Mouse (Mus musculus): ENCODE data around the gene Smox. TPM values are rescaled to one million over a fixed set of nuclear protein-coding genes. Genes with fewer than 3 reads are reported as not detected.

The Smox gene
- polyA plus RNA-seq, 1 experiment = 28.7 TPM

GRCm38 (mm10) chr2:131509671-131510313 is 18.5 kb downstream of the Smox start:
- H3K36me3 ChIP-seq (ENCODE audit: control insufficient read depth, insufficient read depth, low read length) = no peaks in the 10 kb centered on the region
- H3K27ac ChIP-seq (ENCODE audit: insufficient read depth, low read depth, low read length) = no peak overlapping the region
- no peaks in the 10 kb centered on the region for H3K27me3 ChIP-seq (ENCODE audit: control insufficient read depth, insufficient read depth, low read length)
- WGBS = 11% methylated on average over 17 of the region's 17 CpGs
- TF ChIP-seq CTCF (IDR thresholded peaks at IDR 0.05; ENCODE audit: extremely low read depth, insufficient read length, insufficient replicate concordance, low read depth, low read length) (peak; percentile 78; the same call in 1 of the 2 replicates), POLR2A (IDR thresholded peaks at IDR 0.05; ENCODE audit: low read depth, low read length) (no peak)
- peaks cover 5% of the 10 kb centered on the region; the same call in 1 of the 2 replicates for H3K4me1 ChIP-seq (ENCODE audit: control insufficient read depth, insufficient read depth, insufficient read length, low read length)
- H3K4me3 ChIP-seq (ENCODE audit: low read depth, low read length) = peak overlapping the region; percentile 36

- 73% methylated on average over 5 of the region's 5 CpGs for WGBS
- no peak overlapping the region for H3K27ac ChIP-seq (ENCODE audit: insufficient read depth, low read depth, low read length)
- H3K4me1 ChIP-seq (ENCODE audit: control insufficient read depth, insufficient read depth, insufficient read length, low read length) = peaks cover 5% of the 10 kb centered on the region; the same call in 1 of the 2 replicates
- no peaks in the 10 kb centered on the region for H3K27me3 ChIP-seq (ENCODE audit: control insufficient read depth, insufficient read depth, low read length)
- H3K36me3 ChIP-seq (ENCODE audit: control insufficient read depth, insufficient read depth, low read length) = no peaks in the 10 kb centered on the region
- TF ChIP-seq CTCF (IDR thresholded peaks at IDR 0.05; ENCODE audit: extremely low read depth, insufficient read length, insufficient replicate concordance, low read depth, low read length) (no peak), POLR2A (IDR thresholded peaks at IDR 0.05; ENCODE audit: low read depth, low read length) (no peak)
- H3K4me3 ChIP-seq (ENCODE audit: low read depth, low read length) = no peak overlapping the region
Measured at GRCm38 (mm10) chr2:131510531-131510930, 19.2 kb downstream of the Smox start.

- 13% methylated on average over 2 of the region's 2 CpGs for WGBS
Measured at GRCm38 (mm10) chr2:131513477-131513876, 22.2 kb downstream of the Smox start.

GRCm38 (mm10) chr2:131514055-131514621 is 22.8 kb downstream of the Smox start:
- Histone ChIP-seq H3K27me3 (ENCODE audit: control insufficient read depth, insufficient read depth, low read length) (no peaks in the 10 kb centered on the region), H3K36me3 (ENCODE audit: control insufficient read depth, insufficient read depth, low read length) (no peaks in the 10 kb centered on the region), H3K27ac (ENCODE audit: insufficient read depth, low read depth, low read length) (peak overlapping the region; percentile 33; the same call in 1 of the 2 replicates), H3K4me3 (ENCODE audit: low read depth, low read length) (no peak overlapping the region), H3K4me1 (ENCODE audit: control insufficient read depth, insufficient read depth, insufficient read length, low read length) (peaks cover 5% of the 10 kb centered on the region; the same call in 1 of the 2 replicates)
- no peak for TF ChIP-seq CTCF (IDR thresholded peaks at IDR 0.05; ENCODE audit: extremely low read depth, insufficient read length, insufficient replicate concordance, low read depth, low read length)
- TF ChIP-seq POLR2A (IDR thresholded peaks at IDR 0.05; ENCODE audit: low read depth, low read length) = no peak
- WGBS = 89% methylated on average over 4 of the region's 4 CpGs

More at GRCm38 (mm10) chr2:131513477-131513876, 22.2 kb downstream of the Smox start:
- no peaks in the 10 kb centered on the region for H3K27me3 ChIP-seq (ENCODE audit: control insufficient read depth, insufficient read depth, low read length)
- no peak overlapping the region for H3K27ac ChIP-seq (ENCODE audit: insufficient read depth, low read depth, low read length)
- H3K4me1 ChIP-seq (ENCODE audit: control insufficient read depth, insufficient read depth, insufficient read length, low read length) = peaks cover 5% of the 10 kb centered on the region; the same call in 1 of the 2 replicates
- TF ChIP-seq CTCF (IDR thresholded peaks at IDR 0.05; ENCODE audit: extremely low read depth, insufficient read length, insufficient replicate concordance, low read depth, low read length) (no peak), POLR2A (IDR thresholded peaks at IDR 0.05; ENCODE audit: low read depth, low read length) (no peak)
- no peaks in the 10 kb centered on the region for H3K36me3 ChIP-seq (ENCODE audit: control insufficient read depth, insufficient read depth, low read length)
- no peak overlapping the region for H3K4me3 ChIP-seq (ENCODE audit: low read depth, low read length)

- Histone ChIP-seq H3K27me3 (ENCODE audit: control insufficient read depth, insufficient read depth, low read length) (no peaks in the 10 kb centered on the region), H3K27ac (ENCODE audit: insufficient read depth, low read depth, low read length) (no peak overlapping the region), H3K36me3 (ENCODE audit: control insufficient read depth, insufficient read depth, low read length) (no peaks in the 10 kb centered on the region), H3K4me3 (ENCODE audit: low read depth, low read length) (no peak overlapping the region), H3K4me1 (ENCODE audit: control insufficient read depth, insufficient read depth, insufficient read length, low read length) (no peaks in the 10 kb centered on the region)
- TF ChIP-seq CTCF (IDR thresholded peaks at IDR 0.05; ENCODE audit: extremely low read depth, insufficient read length, insufficient replicate concordance, low read depth, low read length) (no peak), POLR2A (IDR thresholded peaks at IDR 0.05; ENCODE audit: low read depth, low read length) (no peak)
- 94% methylated on average over 4 of the region's 4 CpGs for WGBS
Measured at GRCm38 (mm10) chr2:131517550-131517949, 26.3 kb downstream of the Smox start.

- Histone ChIP-seq H3K36me3 (ENCODE audit: control insufficient read depth, insufficient read depth, low read length) (no peaks in the 10 kb centered on the region), H3K4me1 (ENCODE audit: control insufficient read depth, insufficient read depth, insufficient read length, low read length) (no peaks in the 10 kb centered on the region), H3K4me3 (ENCODE audit: low read depth, low read length) (no peak overlapping the region), H3K27ac (ENCODE audit: insufficient read depth, low read depth, low read length) (no peak overlapping the region), H3K27me3 (ENCODE audit: control insufficient read depth, insufficient read depth, low read length) (no peaks in the 10 kb centered on the region)
- 48% methylated on average over 3 of the region's 3 CpGs for WGBS
- TF ChIP-seq POLR2A (IDR thresholded peaks at IDR 0.05; ENCODE audit: low read depth, low read length) (no peak), CTCF (IDR thresholded peaks at IDR 0.05; ENCODE audit: extremely low read depth, insufficient read length, insufficient replicate concordance, low read depth, low read length) (no peak)
Measured at GRCm38 (mm10) chr2:131518790-131519189, 27.5 kb downstream of the Smox start.

GRCm38 (mm10) chr2:131520743-131521142 is 29.4 kb downstream of the Smox start:
- Histone ChIP-seq H3K27me3 (ENCODE audit: control insufficient read depth, insufficient read depth, low read length) (no peaks in the 10 kb centered on the region), H3K27ac (ENCODE audit: insufficient read depth, low read depth, low read length) (no peak overlapping the region), H3K4me1 (ENCODE audit: control insufficient read depth, insufficient read depth, insufficient read length, low read length) (no peaks in the 10 kb centered on the region), H3K36me3 (ENCODE audit: control insufficient read depth, insufficient read depth, low read length) (no peaks in the 10 kb centered on the region), H3K4me3 (ENCODE audit: low read depth, low read length) (no peak overlapping the region)
- 95% methylated on average over 19 of the region's 19 CpGs for WGBS
- TF ChIP-seq POLR2A (IDR thresholded peaks at IDR 0.05; ENCODE audit: low read depth, low read length) (no peak), CTCF (IDR thresholded peaks at IDR 0.05; ENCODE audit: extremely low read depth, insufficient read length, insufficient replicate concordance, low read depth, low read length) (no peak)

Measured in small intestine, adult 2 months (tissue).